ENCODE assay signal across 7 mouse cellular contexts in the genomic region with DNA sequence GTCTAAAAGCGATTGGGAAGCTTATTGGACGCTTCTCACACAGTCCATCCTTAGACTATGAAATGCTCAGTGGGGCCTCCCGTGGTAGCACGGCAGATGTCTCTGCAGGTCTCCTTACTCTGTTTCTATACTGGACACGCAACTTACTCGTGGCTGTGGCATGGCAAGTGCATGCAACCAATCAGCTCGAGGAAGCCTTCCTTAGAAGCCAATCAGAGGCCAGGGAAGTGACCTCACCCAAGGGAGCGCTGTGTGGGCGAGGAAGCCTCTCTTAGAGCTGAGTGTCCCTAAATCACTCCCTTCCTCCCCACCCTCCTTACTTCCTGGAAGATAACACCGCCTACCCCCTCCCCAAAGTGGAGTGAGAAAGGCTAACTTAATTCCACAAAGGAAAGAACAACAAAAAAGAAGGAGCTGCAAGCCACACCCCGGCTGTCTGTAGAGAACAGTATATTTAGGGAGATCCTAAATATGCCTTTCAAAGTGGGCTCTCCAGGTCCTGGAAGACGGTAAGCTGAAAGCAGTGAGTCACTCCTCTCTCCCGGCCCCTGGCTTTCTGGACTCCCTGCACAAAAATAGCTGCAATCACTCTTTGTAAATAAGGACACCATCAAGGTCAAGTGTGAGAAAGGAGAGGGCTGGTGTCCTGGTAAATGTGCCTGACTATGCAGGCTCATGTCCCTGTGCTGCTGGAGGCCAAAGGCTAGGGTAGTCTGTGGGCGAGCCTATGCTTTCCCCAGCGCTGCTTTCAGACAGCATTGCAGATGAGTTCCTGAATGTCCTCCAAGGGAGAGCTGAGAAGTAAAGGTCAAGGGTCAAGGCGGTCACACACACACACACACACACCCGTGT. TPM values are rescaled to one million over a fixed set of nuclear protein-coding genes. Genes with fewer than 3 reads are reported as not detected.
DNase-seq lines count a peak whose midpoint lies in the region; ATAC-seq and TF ChIP-seq lines count a peak whose summit lies in the region.

A gene (plus strand): TSS at position 295 of the 852 bp plus-strand sequence.

- 9% methylated on average over 17 of the region's 17 CpGs for WGBS in intestine, embryonic 16.5 days
- 36% methylated on average over 17 of the region's 17 CpGs for WGBS in midbrain, embryonic 11.5 days
- 4% methylated on average over 17 of the region's 17 CpGs for WGBS in small intestine, adult 2 months

- peaks cover 12% of the 10 kb centered on the region for H3K4me1 ChIP-seq in intestine, embryonic 16.5 days (ENCODE audit: control insufficient read depth, insufficient read depth, low read length)
- H3K4me1 ChIP-seq in midbrain, embryonic 11.5 days (ENCODE audit: control insufficient read depth, insufficient read depth, low read length) = peaks cover 15% of the 10 kb centered on the region
- H3K4me1 ChIP-seq in small intestine, adult 2 months (ENCODE audit: control insufficient read depth, insufficient read depth, insufficient read length, low read length) = peaks cover 27% of the 10 kb centered on the region

- H3K27me3 ChIP-seq in intestine, embryonic 16.5 days (replicated peaks; ENCODE audit: control insufficient read depth, insufficient read depth, low read length) = no peaks in the 10 kb centered on the region
- H3K27me3 ChIP-seq in midbrain, embryonic 11.5 days (ENCODE audit: control insufficient read depth, insufficient read depth, low read length) = no peaks in the 10 kb centered on the region
- H3K27me3 ChIP-seq in small intestine, adult 2 months (ENCODE audit: control insufficient read depth, insufficient read depth, low read length) = no peaks in the 10 kb centered on the region

- H3K9ac ChIP-seq in intestine, embryonic 16.5 days (ENCODE audit: low read depth, low read length) = peak within 1 kb of the TSS; percentile 60
- H3K9ac ChIP-seq in midbrain, embryonic 11.5 days (ENCODE audit: low read length) = peak within 1 kb of the TSS; percentile 30; the same call in 1 of the 2 replicates

- ATAC-seq in intestine, embryonic 16.5 days = peak; percentile 88
- ATAC-seq in midbrain, embryonic 11.5 days (ENCODE audit: low FRiP score) = peak; percentile 88

- peak; percentile 45; the same call in 1 of the 2 replicates for TF ChIP-seq POLR2A in small intestine, adult 2 months (IDR thresholded peaks at IDR 0.05; ENCODE audit: low read depth, low read length)

- peak within 1 kb of the TSS; percentile 46 for H3K4me2 ChIP-seq in intestine, embryonic 16.5 days (ENCODE audit: low read depth, low read length)
- peak within 1 kb of the TSS; percentile 16; the same call in 1 of the 2 replicates for H3K4me2 ChIP-seq in midbrain, embryonic 11.5 days

- H3K36me3 ChIP-seq in intestine, embryonic 16.5 days (ENCODE audit: control insufficient read depth, insufficient read depth, low read length) = no peaks in the 10 kb centered on the region
- H3K36me3 ChIP-seq in midbrain, embryonic 11.5 days (ENCODE audit: control insufficient read depth, insufficient read depth, low read length) = no peaks in the 10 kb centered on the region
- H3K36me3 ChIP-seq in small intestine, adult 2 months (ENCODE audit: control insufficient read depth, insufficient read depth, low read length) = no peaks in the 10 kb centered on the region

- no peaks in the 10 kb centered on the region for H3K9me3 ChIP-seq in intestine, embryonic 16.5 days (ENCODE audit: control insufficient read depth, low read length)
- no peaks in the 10 kb centered on the region for H3K9me3 ChIP-seq in midbrain, embryonic 11.5 days (ENCODE audit: control insufficient read depth, low read length)

- peak within 1 kb of the TSS; percentile 21 for H3K4me3 ChIP-seq in intestine, embryonic 16.5 days (ENCODE audit: low read length)
- H3K4me3 ChIP-seq in midbrain, embryonic 11.5 days (ENCODE audit: low read depth, low read length) = no peak within 1 kb of the TSS
- peak within 1 kb of the TSS; percentile 51 for H3K4me3 ChIP-seq in small intestine, adult 2 months (ENCODE audit: low read depth, low read length)

- H3K27ac ChIP-seq in intestine, embryonic 16.5 days (ENCODE audit: low read length) = peak within 1 kb of the TSS; percentile 96
- peak within 1 kb of the TSS; percentile 36; the same call in 1 of the 2 replicates for H3K27ac ChIP-seq in midbrain, embryonic 11.5 days (ENCODE audit: low read depth, low read length)
- peak within 1 kb of the TSS; percentile 100 for H3K27ac ChIP-seq in small intestine, adult 2 months (ENCODE audit: insufficient read depth, low read depth, low read length)

- DNase-seq in adrenal gland, adult 8-10 months = peak; percentile 92
- DNase-seq in embryo, embryonic 11.5 days (ENCODE audit: low read depth, low spot score) = peak; percentile 79
- DNase-seq in gastrocnemius, postnatal 36 days = peak; percentile 92 to 94
- DNase-seq in left cerebral cortex, postnatal 4 days = peak; percentile 75
- DNase-seq in midbrain, embryonic 11.5 days (ENCODE audit: low spot score, missing footprints) = peak; percentile 95

- no peak; the same call in 1 of the 2 replicates for TF ChIP-seq CTCF in small intestine, adult 2 months (IDR thresholded peaks at IDR 0.05; ENCODE audit: extremely low read depth, insufficient read length, insufficient replicate concordance, low read depth, low read length)

- intact Hi-C loops in gastrocnemius, postnatal 36 days (cut with DNase I) = no loop called here
- intact Hi-C loops in left cerebral cortex, postnatal 4 days (cut with DNase I) = loop anchor here (1.0 kb wide), 1 partner anchor 19 kb away; no protein-coding TSS in a partner anchor

RNA-seq across cellular contexts. Expression of the gene that starts here (rescaled TPM):
- total RNA-seq in adrenal gland, adult 8-10 months (2022) = not detected
- 1 to 10 TPM; 1.4 to 2.4 TPM for total RNA-seq in gastrocnemius, postnatal 36 days (2021)
- polyA plus RNA-seq in intestine, embryonic 16.5 days (2015; fragmentation: Nextera tagmentation; extraction: Ambion mirVana) = 0.45 and 0.97 TPM in 2 replicates
- total RNA-seq in left cerebral cortex, postnatal 4 days (2021) = not detected
- polyA plus RNA-seq in midbrain, embryonic 11.5 days (2014; fragmentation: Nextera tagmentation; extraction: Ambion mirVana) = 0.36 and 0.43 TPM in 2 replicates
- not detected in 2 replicates for polyA plus RNA-seq in small intestine, adult 2 months (2012; rRNA removed)

Comparison
In these comparisons a context has a peak if more than half of its experiments do, and no peak if none do; other contexts are left out.
1. Peak in DNase-seq in adrenal gland, adult 8-10 months; RNA of the gene not detected or under 1 TPM.
2. Peak in ATAC-seq, H3K4me3 ChIP-seq, H3K27ac ChIP-seq, H3K9ac ChIP-seq and H3K4me2 ChIP-seq in intestine, embryonic 16.5 days; RNA of the gene not detected or under 1 TPM.
3. Peak in DNase-seq in left cerebral cortex, postnatal 4 days; RNA of the gene not detected or under 1 TPM.
4. Peak in DNase-seq, ATAC-seq, H3K27ac ChIP-seq, H3K9ac ChIP-seq and H3K4me2 ChIP-seq in midbrain, embryonic 11.5 days; RNA of the gene not detected or under 1 TPM.
5. H3K27ac ChIP-seq: peak in every context shown above with its lines; median percentile 100 in small intestine, adult 2 months; 96 in intestine, embryonic 16.5 days; 36 in midbrain, embryonic 11.5 days.